22 mouse cellular contexts compared by ENCODE assay signal in the genomic region with DNA sequence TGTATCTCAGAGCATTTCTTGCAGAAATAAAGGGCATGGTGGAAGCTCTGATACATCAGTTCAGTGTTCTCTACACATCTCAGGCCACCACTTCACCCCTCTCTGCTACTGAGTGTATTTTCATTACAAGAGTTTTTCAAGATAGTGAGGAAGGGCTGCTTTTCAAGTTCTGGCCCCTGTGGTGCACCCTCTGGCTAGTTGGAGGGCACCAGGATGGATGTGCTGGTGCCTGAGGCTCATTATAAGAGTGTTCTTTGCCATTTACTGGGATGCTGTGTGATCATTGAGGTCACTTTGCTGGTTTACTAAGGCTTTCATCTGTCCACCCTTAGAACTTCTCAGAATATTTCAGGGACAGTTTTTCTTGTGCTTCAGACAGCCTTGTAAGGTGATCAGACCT. TPM values are rescaled to one million over a fixed set of nuclear protein-coding genes. Genes with fewer than 3 reads are reported as not detected.
DNase-seq lines count a peak whose midpoint lies in the region; ATAC-seq and TF ChIP-seq lines count a peak whose summit lies in the region.
"Had no signal": no experiment of that assay in that cellular context is flagged by ENCODE, and none has a peak within 500 bp of the region (broad histone marks: within the 10 kb centered on the region; RNA-seq: fewer than 3 reads in every experiment).

No protein-coding gene starts in this region.

- no peak overlapping the region for H3K9ac ChIP-seq in forebrain, embryonic 13.5 days
- H3K9ac ChIP-seq in heart, embryonic 13.5 days = peak overlapping the region; percentile 38; the same call in 1 of the 2 replicates
- no peak overlapping the region for H3K9ac ChIP-seq in midbrain, embryonic 13.5 days (replicated peaks)
- no peak overlapping the region for H3K9ac ChIP-seq in midbrain, postnatal 0 days (replicated peaks; ENCODE audit: low read length, poor library complexity, severe bottlenecking)
- H3K9ac ChIP-seq: limb, embryonic 13.5 days; liver, embryonic 12.5 days had no signal

- DNase-seq in forebrain, embryonic 10.5 days (ENCODE audit: extremely low spot score, low spot score) = no peak
- DNase-seq in heart, postnatal 4 days = no peak
- no peak for DNase-seq in midbrain, postnatal 0 days (ENCODE audit: low spot score)
- no peak for DNase-seq in layer of hippocampus, adult 18-20 months (ENCODE audit: low spot score in 2 of 2)
- DNase-seq: adrenal gland, postnatal 14 days; gastrocnemius, postnatal 14 days; heart, adult 18-20 months; kidney, postnatal 25 days; layer of hippocampus, postnatal 36 days; lung, adult 18-20 months; lung, postnatal 14 days; right cerebral cortex, postnatal 14 days; thymus, adult 2 months; thymus, postnatal 4 days had no signal

- H3K36me3 ChIP-seq in forebrain, embryonic 10.5 days (replicated peaks) = peaks cover 94% of the 10 kb centered on the region
- H3K36me3 ChIP-seq in forebrain, embryonic 13.5 days (ENCODE audit: poor library complexity, severe bottlenecking) = peaks cover 89% of the 10 kb centered on the region
- H3K36me3 ChIP-seq in heart, embryonic 13.5 days = peaks cover 38% of the 10 kb centered on the region
- H3K36me3 ChIP-seq in midbrain, embryonic 13.5 days = peaks cover 75% of the 10 kb centered on the region
- peaks cover 48% of the 10 kb centered on the region for H3K36me3 ChIP-seq in midbrain, postnatal 0 days (ENCODE audit: insufficient read depth, low read length)

- no peaks in the 10 kb centered on the region for H3K27me3 ChIP-seq in forebrain, embryonic 10.5 days (ENCODE audit: poor library complexity, severe bottlenecking)
- H3K27me3 ChIP-seq in forebrain, embryonic 13.5 days = no peaks in the 10 kb centered on the region
- H3K27me3 ChIP-seq in heart, embryonic 13.5 days (replicated peaks) = no peaks in the 10 kb centered on the region
- H3K27me3 ChIP-seq in midbrain, embryonic 13.5 days = no peaks in the 10 kb centered on the region
- no peaks in the 10 kb centered on the region for H3K27me3 ChIP-seq in midbrain, postnatal 0 days (ENCODE audit: insufficient read depth, low read length)
- H3K27me3 ChIP-seq: limb, embryonic 13.5 days; liver, embryonic 12.5 days had no signal

- 0 out of 2 replicates have a peak overlapping the region, but pooled peaks have one; percentile 62 for H3K27ac ChIP-seq in forebrain, embryonic 10.5 days
- no peak overlapping the region; the same call in 1 of the 2 replicates for H3K27ac ChIP-seq in forebrain, embryonic 13.5 days
- H3K27ac ChIP-seq in heart, embryonic 13.5 days (replicated peaks) = peak overlapping the region; percentile 39; the same call in 1 of the 2 replicates
- peak overlapping the region; percentile 27; the same call in 1 of the 2 replicates for H3K27ac ChIP-seq in midbrain, embryonic 13.5 days
- no peak overlapping the region for H3K27ac ChIP-seq in midbrain, postnatal 0 days (ENCODE audit: low read depth, low read length)
- H3K27ac ChIP-seq: embryonic facial prominence, embryonic 10.5 days; limb, embryonic 13.5 days; liver, embryonic 12.5 days; stomach, postnatal 0 days had no signal

- TF ChIP-seq CTCF in midbrain, postnatal 0 days (IDR thresholded peaks at IDR 0.05) = no peak

- no peaks in the 10 kb centered on the region for H3K9me3 ChIP-seq in forebrain, embryonic 10.5 days
- no peaks in the 10 kb centered on the region for H3K9me3 ChIP-seq in forebrain, embryonic 13.5 days (replicated peaks)
- no peaks in the 10 kb centered on the region for H3K9me3 ChIP-seq in heart, embryonic 13.5 days
- no peaks in the 10 kb centered on the region for H3K9me3 ChIP-seq in midbrain, embryonic 13.5 days
- H3K9me3 ChIP-seq in midbrain, postnatal 0 days (ENCODE audit: low read length) = no peaks in the 10 kb centered on the region
- H3K9me3 ChIP-seq: embryonic facial prominence, embryonic 10.5 days; limb, embryonic 13.5 days; liver, embryonic 12.5 days had no signal

- no peak for ATAC-seq in forebrain, embryonic 13.5 days
- ATAC-seq in heart, embryonic 13.5 days (ENCODE audit: extremely low read depth, insufficient number of reproducible peaks, low FRiP score, low TSS enrichment) = no peak
- peak; percentile 37; the same call in 1 of the 2 replicates for ATAC-seq in midbrain, embryonic 13.5 days
- ATAC-seq in midbrain, postnatal 0 days (ENCODE audit: low FRiP score) = no peak
- ATAC-seq: intestine, embryonic 16.5 days; liver, embryonic 12.5 days had no signal

- H3K4me3 ChIP-seq in forebrain, embryonic 10.5 days = no peak overlapping the region
- no peak overlapping the region for H3K4me3 ChIP-seq in forebrain, embryonic 13.5 days
- H3K4me3 ChIP-seq in heart, embryonic 13.5 days = no peak overlapping the region
- no peak overlapping the region for H3K4me3 ChIP-seq in midbrain, embryonic 13.5 days (replicated peaks)
- no peak overlapping the region for H3K4me3 ChIP-seq in midbrain, postnatal 0 days (ENCODE audit: low read depth, low read length)
- H3K4me3 ChIP-seq: embryonic facial prominence, embryonic 10.5 days; limb, embryonic 13.5 days; liver, embryonic 12.5 days had no signal

- peaks cover 21% of the 10 kb centered on the region for H3K4me1 ChIP-seq in forebrain, embryonic 10.5 days
- peaks cover 13% of the 10 kb centered on the region for H3K4me1 ChIP-seq in forebrain, embryonic 13.5 days
- H3K4me1 ChIP-seq in heart, embryonic 13.5 days = peaks cover 25% of the 10 kb centered on the region
- H3K4me1 ChIP-seq in midbrain, embryonic 13.5 days (replicated peaks) = peaks cover 25% of the 10 kb centered on the region
- H3K4me1 ChIP-seq in midbrain, postnatal 0 days (ENCODE audit: insufficient read depth, low read length) = no peaks in the 10 kb centered on the region

- no peak overlapping the region for H3K4me2 ChIP-seq in forebrain, embryonic 13.5 days
- no peak overlapping the region for H3K4me2 ChIP-seq in heart, embryonic 13.5 days
- no peak overlapping the region for H3K4me2 ChIP-seq in midbrain, embryonic 13.5 days (replicated peaks)
- H3K4me2 ChIP-seq in midbrain, postnatal 0 days (ENCODE audit: low read depth, low read length, poor library complexity, severe bottlenecking) = no peak overlapping the region
- H3K4me2 ChIP-seq: limb, embryonic 13.5 days; liver, embryonic 12.5 days had no signal

RNA-seq across cellular contexts. Expression of gene Tbc1d9b, which starts 39.5 kb away (rescaled TPM):
- 32.5 TPM in 2 replicates for polyA plus RNA-seq in forebrain, embryonic 10.5 days (2016; fragmentation: Nextera tagmentation; extraction: Ambion mirVana)
- 30.2 and 33.0 TPM in 2 replicates for polyA plus RNA-seq in forebrain, embryonic 13.5 days (2015; fragmentation: Nextera tagmentation; extraction: Ambion mirVana)
- polyA plus RNA-seq in heart, embryonic 13.5 days (2015; fragmentation: Nextera tagmentation; extraction: Ambion mirVana) = 26.5 and 26.8 TPM in 2 replicates
- total RNA-seq in heart, postnatal 4 days (2021) = 10 to 100 TPM; 40.6 to 42.4 TPM
- polyA plus RNA-seq in midbrain, embryonic 13.5 days (2015; fragmentation: Nextera tagmentation; extraction: Ambion mirVana) = 36.8 and 39.9 TPM in 2 replicates
- 58.5 and 68.8 TPM in 2 replicates for total RNA-seq in midbrain, postnatal 0 days (2014; rRNA removed)
- polyA plus RNA-seq in midbrain, postnatal 0 days (2015; fragmentation: Nextera tagmentation; extraction: Ambion mirVana) = 31.3 and 32.5 TPM in 2 replicates
- total RNA-seq in layer of hippocampus, adult 18-20 months (2021) = 100 to 1,000 TPM; 113 to 120 TPM

Comparison
In these comparisons a context has a peak if more than half of its experiments do, and no peak if none do; other contexts are left out.
1. H3K27ac ChIP-seq: peak in forebrain, embryonic 10.5 days (single experiment), heart, embryonic 13.5 days (single experiment) and midbrain, embryonic 13.5 days (single experiment); none in forebrain, embryonic 13.5 days (single experiment) and midbrain, postnatal 0 days (single experiment).